Mouse (Mus musculus): ENCODE results near the gene Spp2. TPM values are rescaled to one million over a fixed set of nuclear protein-coding genes. Genes with fewer than 3 reads are reported as not detected.

The Spp2 gene
- polyA plus RNA-seq (2012; rRNA removed) (1.5 and 1.6 TPM in 2 replicates), polyA plus RNA-seq (2014; fragmentation: Nextera tagmentation; extraction: Ambion mirVana) (not detected in 2 replicates)

- TF ChIP-seq POLR2A (IDR thresholded peaks at IDR 0.05; ENCODE audit: borderline replicate concordance, extremely low read depth, insufficient read depth, insufficient read length): no peak
- WGBS: 79% methylated on average over 5 of the region's 5 CpGs
- no peaks in the 10 kb centered on the region for H3K36me3 ChIP-seq (ENCODE audit: control insufficient read depth, insufficient read depth, low read length)
- no peak within 1 kb of the TSS for H3K4me3 ChIP-seq (replicated peaks; ENCODE audit: low read length)
- H3K4me1 ChIP-seq (ENCODE audit: control insufficient read depth, insufficient read depth, low read length): peaks cover 8% of the 10 kb centered on the region; the same call in 1 of the 2 replicates
- DNase-seq (ENCODE audit: low spot score): no peak
- H3K4me2 ChIP-seq (replicated peaks; ENCODE audit: low read depth, low read length, severe bottlenecking): no peak within 1 kb of the TSS
- no peaks in the 10 kb centered on the region for H3K9me3 ChIP-seq (ENCODE audit: control insufficient read depth, low read length)
- no peak within 1 kb of the TSS for H3K27ac ChIP-seq (replicated peaks; ENCODE audit: low read depth, low read length)
- ATAC-seq (ENCODE audit: low FRiP score, low read depth): no peak
- no peak within 1 kb of the TSS for H3K9ac ChIP-seq (ENCODE audit: low read depth, low read length, severe bottlenecking)
- H3K27me3 ChIP-seq (ENCODE audit: control insufficient read depth, insufficient read depth, low read length): no peaks in the 10 kb centered on the region
These were observed at the start of gene Spp2 for GRCm38 (mm10) chr1:88406807-88407198. Gene Spp2, plus strand, starts transcription at chr1:88406961.

GRCm38 (mm10) chr1:88357458-88358090, 49.2 kb upstream of the Spp2 start:
- no peaks in the 10 kb centered on the region for H3K27me3 ChIP-seq (ENCODE audit: control insufficient read depth, insufficient read depth, low read length)
- WGBS: 41% methylated on average over 6 of the region's 6 CpGs
- ATAC-seq (ENCODE audit: low FRiP score, low read depth) (peak; percentile 85), DNase-seq (ENCODE audit: low spot score) (peak; percentile 90)
- no peak overlapping the region for H3K4me3 ChIP-seq (replicated peaks; ENCODE audit: low read length)
- H3K27ac ChIP-seq (replicated peaks; ENCODE audit: low read depth, low read length): no peak overlapping the region
- H3K4me2 ChIP-seq (replicated peaks; ENCODE audit: low read depth, low read length, severe bottlenecking): no peak overlapping the region
- no peak overlapping the region for H3K9ac ChIP-seq (ENCODE audit: low read depth, low read length, severe bottlenecking)
- no peaks in the 10 kb centered on the region for H3K36me3 ChIP-seq (ENCODE audit: control insufficient read depth, insufficient read depth, low read length)
- H3K9me3 ChIP-seq (ENCODE audit: control insufficient read depth, low read length): no peaks in the 10 kb centered on the region
- no peak for TF ChIP-seq POLR2A (IDR thresholded peaks at IDR 0.05; ENCODE audit: borderline replicate concordance, extremely low read depth, insufficient read depth, insufficient read length)
- H3K4me1 ChIP-seq (ENCODE audit: control insufficient read depth, insufficient read depth, low read length): no peaks in the 10 kb centered on the region

- Histone ChIP-seq H3K27ac (replicated peaks; ENCODE audit: low read depth, low read length) (no peak overlapping the region), H3K4me1 (ENCODE audit: control insufficient read depth, insufficient read depth, low read length) (no peaks in the 10 kb centered on the region), H3K27me3 (ENCODE audit: control insufficient read depth, insufficient read depth, low read length) (no peaks in the 10 kb centered on the region), H3K36me3 (ENCODE audit: control insufficient read depth, insufficient read depth, low read length) (no peaks in the 10 kb centered on the region), H3K4me2 (replicated peaks; ENCODE audit: low read depth, low read length, severe bottlenecking) (no peak overlapping the region), H3K9ac (ENCODE audit: low read depth, low read length, severe bottlenecking) (no peak overlapping the region), H3K4me3 (replicated peaks; ENCODE audit: low read length) (no peak overlapping the region), H3K9me3 (ENCODE audit: control insufficient read depth, low read length) (no peaks in the 10 kb centered on the region)
- ATAC-seq (ENCODE audit: low FRiP score, low read depth) (no peak), DNase-seq (ENCODE audit: low spot score) (no peak)
- TF ChIP-seq POLR2A (IDR thresholded peaks at IDR 0.05; ENCODE audit: borderline replicate concordance, extremely low read depth, insufficient read depth, insufficient read length): no peak
- WGBS: 80% methylated on average over 7 of the region's 7 CpGs
These were observed 48.6 kb upstream of the Spp2 start for GRCm38 (mm10) chr1:88358102-88358654.

GRCm38 (mm10) chr1:88361085-88361484, 45.7 kb upstream of the Spp2 start:
- no peaks in the 10 kb centered on the region for H3K9me3 ChIP-seq (ENCODE audit: control insufficient read depth, low read length)
- DNase-seq (ENCODE audit: low spot score): no peak
- 64% methylated on average over 4 of the region's 4 CpGs for WGBS
- no peaks in the 10 kb centered on the region for H3K36me3 ChIP-seq (ENCODE audit: control insufficient read depth, insufficient read depth, low read length)
- ATAC-seq (ENCODE audit: low FRiP score, low read depth): no peak
- H3K27ac ChIP-seq (replicated peaks; ENCODE audit: low read depth, low read length): no peak overlapping the region
- no peaks in the 10 kb centered on the region for H3K4me1 ChIP-seq (ENCODE audit: control insufficient read depth, insufficient read depth, low read length)
- no peaks in the 10 kb centered on the region for H3K27me3 ChIP-seq (ENCODE audit: control insufficient read depth, insufficient read depth, low read length)
- no peak overlapping the region for H3K4me2 ChIP-seq (replicated peaks; ENCODE audit: low read depth, low read length, severe bottlenecking)
- no peak overlapping the region for H3K4me3 ChIP-seq (replicated peaks; ENCODE audit: low read length)
- TF ChIP-seq POLR2A (IDR thresholded peaks at IDR 0.05; ENCODE audit: borderline replicate concordance, extremely low read depth, insufficient read depth, insufficient read length): no peak
- H3K9ac ChIP-seq (ENCODE audit: low read depth, low read length, severe bottlenecking): no peak overlapping the region

GRCm38 (mm10) chr1:88366881-88367644, 39.7 kb upstream of the Spp2 start:
- H3K36me3 ChIP-seq (ENCODE audit: control insufficient read depth, insufficient read depth, low read length): no peaks in the 10 kb centered on the region
- no peaks in the 10 kb centered on the region for H3K27me3 ChIP-seq (ENCODE audit: control insufficient read depth, insufficient read depth, low read length)
- WGBS: 82% methylated on average over 11 of the region's 11 CpGs
- H3K9me3 ChIP-seq (ENCODE audit: control insufficient read depth, low read length): no peaks in the 10 kb centered on the region
- ATAC-seq (ENCODE audit: low FRiP score, low read depth) (no peak), DNase-seq (ENCODE audit: low spot score) (no peak)
- no peak overlapping the region for H3K9ac ChIP-seq (ENCODE audit: low read depth, low read length, severe bottlenecking)
- no peaks in the 10 kb centered on the region for H3K4me1 ChIP-seq (ENCODE audit: control insufficient read depth, insufficient read depth, low read length)
- H3K27ac ChIP-seq (replicated peaks; ENCODE audit: low read depth, low read length): no peak overlapping the region
- H3K4me2 ChIP-seq (replicated peaks; ENCODE audit: low read depth, low read length, severe bottlenecking): no peak overlapping the region
- TF ChIP-seq POLR2A (IDR thresholded peaks at IDR 0.05; ENCODE audit: borderline replicate concordance, extremely low read depth, insufficient read depth, insufficient read length): no peak
- no peak overlapping the region for H3K4me3 ChIP-seq (replicated peaks; ENCODE audit: low read length)

Measured in limb, embryonic 14.5 days (tissue).